Mouse (Mus musculus): ENCODE measurements around the gene Slc30a7. TPM values are rescaled to one million over a fixed set of nuclear protein-coding genes. Genes with fewer than 3 reads are reported as not detected.

The Slc30a7 gene
- total and polyA plus RNA-seq, 3 experiments, result 15.0 to 38.9 (median 25.3) TPM

DNA sequence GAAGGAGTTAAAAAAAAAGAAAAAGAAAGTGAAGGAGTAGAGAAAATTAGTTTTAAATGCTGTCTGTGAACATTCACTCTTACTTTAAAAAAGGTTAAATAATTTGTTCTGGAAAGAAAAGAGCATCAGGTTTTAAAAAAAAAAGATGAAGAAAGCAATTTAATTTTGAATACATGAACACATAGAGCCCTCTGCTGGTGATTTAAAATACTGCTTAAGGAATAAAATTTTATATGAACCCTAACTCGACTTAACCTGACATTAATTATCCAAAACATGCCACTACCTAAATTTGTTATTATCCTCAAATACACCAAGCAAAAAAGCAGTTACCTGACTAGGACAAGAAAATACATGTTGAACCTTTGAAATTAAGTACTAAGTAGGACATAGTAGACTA, 28.2 kb downstream of the Slc30a7 start (continued):
- TF ChIP-seq ZC3H11A (IDR thresholded peaks at IDR 0.05; ENCODE audit: low read depth, low read length) (peak; percentile 16; the same call in 1 of the 2 replicates), E2F4 (IDR thresholded peaks at IDR 0.05; ENCODE audit: insufficient replicate concordance, low read depth, low read length) (no peak), RAD21 (IDR thresholded peaks at IDR 0.05; ENCODE audit: low read depth, low read length) (peak; percentile 81), GABPA (IDR thresholded peaks at IDR 0.05; ENCODE audit: insufficient replicate concordance, low read depth, low read length) (no peak), PAX5 (IDR thresholded peaks at IDR 0.05; ENCODE audit: low read length) (no peak), CTCF (conservative IDR thresholded peaks at IDR 0.05 in 1 of 2, IDR thresholded peaks at IDR 0.05 in 1 of 2; ENCODE audit: low read depth in 2 of 2, low read length in 2 of 2) (peak in 1 of 2 experiments; percentile 68; a peak in 2 of 4 replicates), USF1 (IDR thresholded peaks at IDR 0.05; ENCODE audit: low read depth, low read length) (no peak), CHD1 (IDR thresholded peaks at IDR 0.05; ENCODE audit: low read depth, low read length) (no peak), SMC3 (IDR thresholded peaks at IDR 0.05; ENCODE audit: low read depth, low read length) (peak; percentile 57), MAFK (IDR thresholded peaks at IDR 0.05; ENCODE audit: insufficient replicate concordance, low read length) (no peak), EP300 (IDR thresholded peaks at IDR 0.05; ENCODE audit: low read length) (no peak), ZNF384 (IDR thresholded peaks at IDR 0.05; ENCODE audit: low read depth, low read length) (peak; percentile 94)

DNA sequence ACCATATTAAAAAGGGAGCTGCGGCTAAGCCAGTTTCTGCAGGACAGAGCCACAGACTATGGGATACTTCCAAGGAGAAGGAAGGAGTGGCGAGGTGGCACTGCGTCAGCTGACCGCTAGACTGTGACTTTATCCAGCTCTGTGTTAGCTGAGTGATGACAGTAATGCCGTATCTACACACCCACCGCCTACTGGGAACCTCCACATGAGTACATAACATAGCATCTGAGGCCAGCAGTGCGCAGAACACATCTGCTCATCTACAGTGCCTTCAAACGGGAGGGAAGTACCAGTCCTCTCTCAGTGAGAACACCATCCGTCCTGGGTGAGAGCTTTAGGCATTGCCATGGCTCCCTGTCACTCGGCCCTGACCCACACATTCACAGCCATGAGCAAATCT, 32.2 kb downstream of the Slc30a7 start:
- H3K4me2 ChIP-seq (ENCODE audit: insufficient read depth, low read depth, poor library complexity, severe bottlenecking), result no peak overlapping the region
- no peak overlapping the region for H3K9ac ChIP-seq (ENCODE audit: insufficient read depth, low read depth)
- H3K79me2 ChIP-seq (replicated peaks; ENCODE audit: control insufficient read depth, extremely low read depth, insufficient read depth, poor library complexity, severe bottlenecking), result no peaks in the 10 kb centered on the region
- no peaks in the 10 kb centered on the region for H3K9me3 ChIP-seq (replicated peaks; ENCODE audit: low read length)
- dilution Hi-C loops (cut with MboI; ENCODE audit: extremely low pct_ligation_motif_present, extremely low pct_unique_long_range_greater_than_20kb, low sequenced_read_pairs) (no loop called here), in situ Hi-C loops (cut with MboI; ENCODE audit: low pct_ligation_motif_present, low pct_unique_long_range_greater_than_20kb, low sequenced_read_pairs) (no loop called here)
- no peak for DNase-seq (ENCODE audit: extremely low read depth)
- H3K27me3 ChIP-seq (replicated peaks), result no peaks in the 10 kb centered on the region
- no peak overlapping the region for H3K27ac ChIP-seq (ENCODE audit: insufficient read depth, low read depth)
- no peaks in the 10 kb centered on the region for H3K4me1 ChIP-seq (ENCODE audit: control insufficient read depth in 1 of 2, insufficient read depth in 2 of 2)
- no peak overlapping the region for H3K4me3 ChIP-seq (replicated peaks in 1 of 3; ENCODE audit: low read depth in 2 of 3, low read length in 2 of 3, poor library complexity in 1 of 3)
- peaks cover 48 to 90% of the 10 kb centered on the region in 2 experiments for H3K36me3 ChIP-seq (replicated peaks in 1 of 2; ENCODE audit: control insufficient read depth in 1 of 2, insufficient read depth in 1 of 2, low read length in 1 of 2)
- no peak for TF ChIP-seq TCF12 (IDR thresholded peaks at IDR 0.05; ENCODE audit: low read depth, low read length)
- TF ChIP-seq MAFK (IDR thresholded peaks at IDR 0.05; ENCODE audit: insufficient replicate concordance, low read length), result no peak
- TF ChIP-seq MEF2A (IDR thresholded peaks at IDR 0.05; ENCODE audit: borderline replicate concordance, low read depth, low read length), result no peak
- TF ChIP-seq PAX5 (IDR thresholded peaks at IDR 0.05; ENCODE audit: low read length), result no peak
- no peak for TF ChIP-seq IRF4 (IDR thresholded peaks at IDR 0.05; ENCODE audit: low read depth, low read length)
- no peak for TF ChIP-seq ZC3H11A (IDR thresholded peaks at IDR 0.05; ENCODE audit: low read depth, low read length)
- TF ChIP-seq UBTF (IDR thresholded peaks at IDR 0.05; ENCODE audit: low read depth, low read length), result no peak
- TF ChIP-seq GABPA (IDR thresholded peaks at IDR 0.05; ENCODE audit: insufficient replicate concordance, low read depth, low read length), result no peak
- TF ChIP-seq CHD2 (IDR thresholded peaks at IDR 0.05; ENCODE audit: low read length), result no peak
- no peak for TF ChIP-seq RCOR1 (conservative IDR thresholded peaks at IDR 0.05; ENCODE audit: low read depth, low read length)

- peaks cover 43 to 90% of the 10 kb centered on the region in 2 experiments for H3K36me3 ChIP-seq (replicated peaks in 1 of 2; ENCODE audit: control insufficient read depth in 1 of 2, insufficient read depth in 1 of 2, low read length in 1 of 2)
- no peak overlapping the region for H3K4me2 ChIP-seq (ENCODE audit: insufficient read depth, low read depth, poor library complexity, severe bottlenecking)
- H3K4me3 ChIP-seq (replicated peaks in 1 of 3; ENCODE audit: low read depth in 2 of 3, low read length in 2 of 3, poor library complexity in 1 of 3), result no peak overlapping the region
- H3K9me3 ChIP-seq (replicated peaks; ENCODE audit: low read length), result no peaks in the 10 kb centered on the region
- H3K27me3 ChIP-seq (replicated peaks), result no peaks in the 10 kb centered on the region
- DNase-seq (ENCODE audit: extremely low read depth), result no peak
- no peak for TF ChIP-seq SMC3 (IDR thresholded peaks at IDR 0.05; ENCODE audit: low read depth, low read length)
- TF ChIP-seq NELFE (IDR thresholded peaks at IDR 0.05; ENCODE audit: low read depth, low read length), result no peak
- TF ChIP-seq CTCF (conservative IDR thresholded peaks at IDR 0.05 in 1 of 2, IDR thresholded peaks at IDR 0.05 in 1 of 2; ENCODE audit: low read depth in 2 of 2, low read length in 2 of 2), result no peak
- TF ChIP-seq MAZ (IDR thresholded peaks at IDR 0.05; ENCODE audit: low read depth, low read length), result no peak
- no peak for TF ChIP-seq KAT2A (IDR thresholded peaks at IDR 0.05; ENCODE audit: insufficient replicate concordance, low read length)
- TF ChIP-seq E2F4 (IDR thresholded peaks at IDR 0.05; ENCODE audit: insufficient replicate concordance, low read depth, low read length), result no peak
- TF ChIP-seq ELF1 (IDR thresholded peaks at IDR 0.05; ENCODE audit: low read depth, low read length), result no peak
- TF ChIP-seq USF2 (conservative IDR thresholded peaks at IDR 0.05; ENCODE audit: low read depth, low read length), result no peak
- dilution Hi-C loops (cut with MboI; ENCODE audit: extremely low pct_ligation_motif_present, extremely low pct_unique_long_range_greater_than_20kb, low sequenced_read_pairs), result no loop called here
- in situ Hi-C loops (cut with MboI; ENCODE audit: low pct_ligation_motif_present, low pct_unique_long_range_greater_than_20kb, low sequenced_read_pairs), result no loop called here
- H3K27ac ChIP-seq (ENCODE audit: insufficient read depth, low read depth), result no peak overlapping the region
- H3K4me1 ChIP-seq (ENCODE audit: control insufficient read depth in 1 of 2, insufficient read depth in 2 of 2), result peaks cover 1 to 6% of the 10 kb centered on the region in 2 experiments; a peak in 3 of 4 replicates
- no peaks in the 10 kb centered on the region for H3K79me2 ChIP-seq (replicated peaks; ENCODE audit: control insufficient read depth, extremely low read depth, insufficient read depth, poor library complexity, severe bottlenecking)
- no peak overlapping the region for H3K9ac ChIP-seq (ENCODE audit: insufficient read depth, low read depth)
Measured at GRCm38 (mm10) chr3:115974228-115974627, 33.0 kb downstream of the Slc30a7 start.
